Mouse (Mus musculus) gonadal fat pad, adult 2 months (tissue): ENCODE measurements around the gene Btg1. TPM values are rescaled to one million over a fixed set of nuclear protein-coding genes. Genes with fewer than 3 reads are reported as not detected.

ENCODE experiments used
- DNase-seq: peaks from one replicate; pipeline ENCODE4 v3.0.0-alpha.2; 2012; ENCODE audit warnings: low read depth
- polyA plus RNA-seq: library from polyadenylated mRNA; depleted of rRNA; stranded (reverse); fragments of >200 nt; gene quantifications from 2 replicates; pipeline ENCODE4 v1.2.3, GENCODE M21; 2012

Btg1 gene
- polyA plus RNA-seq, 1 experiment, result 35.1 TPM

DNA sequence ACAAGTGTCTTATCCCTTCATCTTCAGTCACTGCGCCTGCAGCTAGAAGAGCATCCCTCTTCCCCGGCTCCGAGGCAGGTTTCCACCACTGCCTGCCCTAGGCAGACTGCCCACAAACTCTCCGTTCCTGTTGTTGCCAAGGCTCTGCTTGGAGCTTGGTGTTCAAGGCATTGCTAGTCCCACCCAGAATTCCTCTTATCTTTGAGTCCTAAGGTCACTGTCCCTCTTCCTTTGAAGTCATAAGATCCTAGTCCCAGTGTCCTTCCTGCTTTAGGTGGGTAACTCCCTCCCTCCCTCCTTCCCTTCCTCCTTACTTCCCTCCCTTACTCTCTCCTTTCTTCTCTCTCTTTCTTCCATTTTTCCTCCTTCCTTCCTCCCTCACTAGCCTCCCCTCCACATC is 46.2 kb downstream of the Btg1 start:
- no peak for DNase-seq

DNA sequence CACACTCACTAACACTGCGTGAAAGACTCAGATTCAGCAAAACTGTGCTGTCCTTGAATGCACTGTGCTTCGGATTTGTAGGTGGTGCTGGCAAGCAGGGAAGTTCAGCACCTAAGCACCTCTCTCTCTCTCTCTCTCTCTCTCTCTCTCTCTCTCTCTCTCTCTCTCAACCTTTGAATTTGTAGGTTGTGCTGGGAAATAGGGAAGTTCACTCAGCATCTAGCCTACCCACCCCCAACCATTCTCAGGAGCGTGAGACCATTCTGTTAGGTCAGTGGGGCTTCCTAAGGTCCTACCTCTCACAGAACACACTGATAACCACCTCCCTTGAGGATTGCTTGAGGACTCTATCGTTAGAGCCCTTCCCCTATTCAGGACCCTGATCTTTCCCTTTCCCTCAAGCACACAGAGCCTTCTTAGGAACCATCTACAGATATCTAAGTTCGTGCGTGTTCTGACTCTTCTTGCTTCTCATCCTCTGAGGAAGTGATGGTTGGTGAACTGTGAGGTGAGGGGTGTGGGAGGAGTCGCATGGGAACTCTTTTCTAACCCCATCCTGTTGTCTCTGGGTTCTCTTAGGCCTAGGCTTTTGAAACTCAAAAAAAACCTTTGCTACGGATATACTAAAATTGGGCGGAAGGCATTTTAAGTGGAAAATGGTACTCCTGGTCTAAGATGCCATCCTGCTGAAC is 47.1 kb downstream of the Btg1 start:
- no peak for DNase-seq
